Mouse (Mus musculus): ENCODE results near the gene Nudt3. TPM values are rescaled to one million over a fixed set of nuclear protein-coding genes. Genes with fewer than 3 reads are reported as not detected.
A peak's percentile ranks its signal among the peaks of the same experiment; 100 is the strongest.

Nudt3 gene
- polyA plus RNA-seq, 1 experiment from 2014 or later = 117 TPM

DNA sequence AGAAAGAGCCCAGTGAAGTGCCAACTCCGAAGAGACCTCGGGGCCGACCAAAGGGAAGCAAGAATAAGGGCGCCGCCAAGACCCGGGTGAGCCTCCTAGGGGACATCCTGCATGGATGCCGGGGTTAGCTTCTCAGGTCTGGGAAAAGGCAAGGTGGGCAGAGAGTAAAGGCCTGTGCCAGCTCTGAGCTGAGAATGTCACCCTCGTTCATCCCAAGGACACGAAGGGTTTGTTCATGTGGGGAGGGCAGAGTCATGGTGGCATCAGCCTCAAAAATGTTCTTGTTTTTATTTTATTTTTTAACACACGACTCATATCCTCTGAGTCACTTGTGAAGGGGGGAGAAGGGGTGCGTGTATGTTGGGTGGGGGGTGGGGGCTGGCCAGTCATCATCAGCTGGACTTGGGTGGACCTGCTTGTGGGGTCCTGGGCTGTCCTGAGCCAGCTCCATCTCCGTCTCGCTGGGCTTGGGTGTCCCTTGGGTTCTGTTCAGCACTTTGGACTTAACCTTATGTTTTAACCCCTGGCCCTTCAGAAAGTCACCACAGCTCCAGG lies 62.3 kb downstream of the Nudt3 start:
- H3K27ac ChIP-seq (replicated peaks; ENCODE audit: low read depth, low read length) = no peak overlapping the region
- H3K36me3 ChIP-seq (ENCODE audit: control insufficient read depth, insufficient read depth, low read length) = 0 out of 2 replicates have a peak, but pooled peaks cover 8% of the 10 kb centered on the region
- ATAC-seq (ENCODE audit: low FRiP score, low TSS enrichment) = no peak
- H3K4me2 ChIP-seq (ENCODE audit: low read length) = no peak overlapping the region
- 91% methylated on average over 13 of the region's 13 CpGs for WGBS
- no peak for DNase-seq
- peaks cover 26% of the 10 kb centered on the region for H3K4me1 ChIP-seq (ENCODE audit: control insufficient read depth, insufficient read depth, low read length)
- no peaks in the 10 kb centered on the region for H3K9me3 ChIP-seq (ENCODE audit: control insufficient read depth, low read length)
- H3K9ac ChIP-seq (replicated peaks; ENCODE audit: low read length) = no peak overlapping the region
- H3K27me3 ChIP-seq (ENCODE audit: control insufficient read depth, insufficient read depth, low read length) = no peaks in the 10 kb centered on the region
- no peak overlapping the region for H3K4me3 ChIP-seq (replicated peaks; ENCODE audit: low read depth, low read length)

DNA sequence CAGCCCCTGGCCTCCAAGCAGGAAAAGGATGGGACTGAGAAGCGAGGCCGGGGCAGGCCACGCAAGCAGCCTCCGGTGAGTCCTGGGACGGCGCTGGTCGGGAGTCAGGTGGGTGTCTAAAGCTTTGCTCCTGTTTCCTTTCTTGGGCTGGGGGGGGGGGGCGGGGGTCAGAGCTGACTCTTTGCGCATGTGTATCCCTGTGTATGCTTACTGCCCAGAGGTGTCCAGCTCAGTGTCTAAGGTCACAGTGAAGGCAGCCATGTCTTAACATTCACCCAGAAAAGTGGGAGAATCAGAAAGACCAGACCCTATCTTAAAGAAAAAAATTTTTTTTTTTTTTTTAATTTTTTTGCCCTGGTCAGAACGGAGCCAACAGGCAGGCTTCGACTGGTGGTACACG lies 63.7 kb downstream of the Nudt3 start:
- Histone ChIP-seq H3K4me2 (ENCODE audit: low read length) (no peak overlapping the region), H3K27me3 (ENCODE audit: control insufficient read depth, insufficient read depth, low read length) (peaks cover 6% of the 10 kb centered on the region; the same call in 1 of the 2 replicates), H3K4me3 (replicated peaks; ENCODE audit: low read depth, low read length) (no peak overlapping the region), H3K4me1 (ENCODE audit: control insufficient read depth, insufficient read depth, low read length) (peaks cover 33% of the 10 kb centered on the region), H3K9me3 (ENCODE audit: control insufficient read depth, low read length) (no peaks in the 10 kb centered on the region), H3K9ac (replicated peaks; ENCODE audit: low read length) (no peak overlapping the region), H3K36me3 (ENCODE audit: control insufficient read depth, insufficient read depth, low read length) (0 out of 2 replicates have a peak, but pooled peaks cover 8% of the 10 kb centered on the region), H3K27ac (replicated peaks; ENCODE audit: low read depth, low read length) (no peak overlapping the region)
- ATAC-seq (ENCODE audit: low FRiP score, low TSS enrichment) = no peak
- WGBS = 66% methylated on average over 10 of the region's 12 CpGs
- no peak for DNase-seq

DNA sequence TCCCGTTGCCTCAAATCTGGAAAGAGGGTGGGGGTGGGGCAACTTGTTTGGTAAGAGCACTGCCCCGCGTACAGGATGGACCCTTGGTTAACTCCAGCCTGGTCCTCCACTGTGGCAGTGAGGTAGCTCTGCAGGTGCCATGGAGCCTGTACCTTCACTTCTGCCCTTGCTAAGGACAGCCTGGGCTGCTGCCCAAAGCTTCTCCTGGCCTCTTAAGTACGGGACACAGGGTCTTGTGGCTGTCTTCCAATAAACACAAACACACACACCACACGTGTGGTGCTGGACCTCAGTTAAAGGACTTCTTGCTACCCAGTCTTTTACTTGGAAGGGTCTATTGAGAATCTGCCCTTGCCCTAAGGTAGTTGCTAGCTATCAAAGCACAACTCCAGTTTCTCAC lies 64.5 kb downstream of the Nudt3 start:
- H3K27me3 ChIP-seq (ENCODE audit: control insufficient read depth, insufficient read depth, low read length) = peaks cover 6% of the 10 kb centered on the region; the same call in 1 of the 2 replicates
- no peak overlapping the region; the same call in 1 of the 2 replicates for H3K9ac ChIP-seq (replicated peaks; ENCODE audit: low read length)
- DNase-seq (no peak), ATAC-seq (ENCODE audit: low FRiP score, low TSS enrichment) (no peak)
- no peak overlapping the region for H3K27ac ChIP-seq (replicated peaks; ENCODE audit: low read depth, low read length)
- H3K36me3 ChIP-seq (ENCODE audit: control insufficient read depth, insufficient read depth, low read length) = 0 out of 2 replicates have a peak, but pooled peaks cover 7% of the 10 kb centered on the region
- 9% methylated on average over 5 of the region's 5 CpGs for WGBS
- H3K4me2 ChIP-seq (ENCODE audit: low read length) = peak overlapping the region; percentile 82
- no peaks in the 10 kb centered on the region for H3K9me3 ChIP-seq (ENCODE audit: control insufficient read depth, low read length)
- H3K4me1 ChIP-seq (ENCODE audit: control insufficient read depth, insufficient read depth, low read length) = peaks cover 30% of the 10 kb centered on the region
- no peak overlapping the region; the same call in 1 of the 2 replicates for H3K4me3 ChIP-seq (replicated peaks; ENCODE audit: low read depth, low read length)

DNA sequence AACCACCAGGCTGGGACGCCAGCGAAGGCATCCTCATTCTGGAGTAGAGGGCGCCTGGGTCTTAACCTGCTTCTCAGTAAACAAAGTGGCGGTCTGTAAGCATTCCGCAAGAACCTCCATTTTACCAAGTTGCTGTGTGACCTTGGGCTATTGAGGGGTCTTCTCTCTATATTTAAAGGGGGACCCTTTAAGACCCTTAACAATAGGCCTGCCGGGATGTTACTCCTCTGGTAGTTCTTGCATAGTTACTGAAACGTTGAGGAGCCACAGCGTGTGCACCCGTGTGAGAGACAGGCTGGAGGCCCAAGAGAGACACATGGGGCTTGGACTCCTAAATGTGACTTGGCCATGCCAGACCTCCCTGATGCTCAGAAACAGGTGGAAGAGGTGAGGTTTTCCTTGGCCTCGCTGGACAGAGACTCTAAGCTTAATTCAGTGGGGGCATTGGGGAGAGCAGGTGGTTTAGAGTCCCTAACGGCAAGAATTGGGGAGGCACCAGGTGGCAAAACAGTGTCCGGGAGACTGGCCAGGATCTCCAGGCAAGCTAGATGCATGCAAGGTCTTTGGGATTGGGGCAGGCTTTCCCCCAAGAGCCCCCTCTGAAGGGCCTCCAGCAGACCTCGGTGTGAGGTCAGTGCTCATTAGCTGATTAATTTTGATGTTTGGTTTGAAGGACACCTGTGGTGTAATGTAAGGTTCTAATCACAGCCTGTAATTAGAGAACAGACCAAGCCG lies 65.2 kb downstream of the Nudt3 start:
- no peaks in the 10 kb centered on the region for H3K9me3 ChIP-seq (ENCODE audit: control insufficient read depth, low read length)
- peak overlapping the region; percentile 90 for H3K9ac ChIP-seq (replicated peaks; ENCODE audit: low read length)
- H3K4me3 ChIP-seq (replicated peaks; ENCODE audit: low read depth, low read length) = peak overlapping the region; percentile 71
- peaks cover 30% of the 10 kb centered on the region for H3K4me1 ChIP-seq (ENCODE audit: control insufficient read depth, insufficient read depth, low read length)
- H3K27me3 ChIP-seq (ENCODE audit: control insufficient read depth, insufficient read depth, low read length) = peaks cover 6% of the 10 kb centered on the region; the same call in 1 of the 2 replicates
- H3K36me3 ChIP-seq (ENCODE audit: control insufficient read depth, insufficient read depth, low read length) = 0 out of 2 replicates have a peak, but pooled peaks cover 5% of the 10 kb centered on the region
- DNase-seq = no peak
- no peak for ATAC-seq (ENCODE audit: low FRiP score, low TSS enrichment)
- WGBS = 3% methylated on average over 14 of the region's 14 CpGs
- 0 out of 2 replicates have a peak overlapping the region, but pooled peaks have one; percentile 93 for H3K27ac ChIP-seq (replicated peaks; ENCODE audit: low read depth, low read length)
- H3K4me2 ChIP-seq (ENCODE audit: low read length) = peak overlapping the region; percentile 82

DNA sequence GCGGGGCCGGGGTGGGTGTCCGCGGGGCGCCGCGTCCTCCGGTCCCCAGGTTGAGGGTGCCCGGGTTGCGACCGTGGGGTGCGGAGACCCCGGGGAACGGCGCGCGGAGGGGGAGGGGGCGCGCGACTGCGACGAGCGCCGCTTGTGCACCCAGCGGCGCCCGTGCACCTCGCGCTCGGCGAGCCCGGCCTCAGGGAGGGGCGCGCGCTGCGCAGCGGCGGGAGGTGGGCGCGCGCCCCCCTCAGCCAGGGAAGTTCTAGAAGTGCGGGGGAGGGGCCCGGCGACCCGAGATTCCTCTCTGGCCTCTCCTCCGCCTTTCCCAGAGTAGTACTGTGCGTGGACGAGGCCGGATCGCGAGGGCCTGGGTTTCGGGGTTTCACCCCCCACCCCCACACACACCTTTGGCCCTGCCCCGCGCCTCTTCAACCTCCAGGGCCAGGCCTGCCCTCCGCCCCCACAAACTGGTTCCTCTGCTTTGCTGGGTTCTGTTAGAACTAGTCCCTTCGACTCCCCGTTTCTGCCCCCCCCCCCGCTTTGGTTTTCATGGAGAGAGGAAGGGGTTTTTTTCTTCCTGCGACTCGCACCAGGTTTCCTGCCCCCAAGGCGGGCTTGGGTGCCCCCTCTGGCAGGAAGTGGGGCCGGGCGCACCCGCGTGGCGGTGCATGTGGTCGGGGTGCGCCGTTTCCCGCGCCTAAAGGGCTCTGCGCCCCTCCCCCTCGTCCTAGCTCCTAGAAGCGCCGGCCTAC lies 65.9 kb downstream of the Nudt3 start:
- under 1% methylated on average over 69 of the region's 75 CpGs for WGBS
- no peaks in the 10 kb centered on the region for H3K9me3 ChIP-seq (ENCODE audit: control insufficient read depth, low read length)
- ATAC-seq (ENCODE audit: low FRiP score, low TSS enrichment) (peak; percentile 18), DNase-seq (peak; percentile 81)
- H3K4me1 ChIP-seq (ENCODE audit: control insufficient read depth, insufficient read depth, low read length) = peaks cover 30% of the 10 kb centered on the region
- 0 out of 2 replicates have a peak, but pooled peaks cover 5% of the 10 kb centered on the region for H3K36me3 ChIP-seq (ENCODE audit: control insufficient read depth, insufficient read depth, low read length)
- peaks cover 6% of the 10 kb centered on the region; the same call in 1 of the 2 replicates for H3K27me3 ChIP-seq (ENCODE audit: control insufficient read depth, insufficient read depth, low read length)
- H3K4me2 ChIP-seq (ENCODE audit: low read length) = peak overlapping the region; percentile 82
- peak overlapping the region; percentile 93 for H3K27ac ChIP-seq (replicated peaks; ENCODE audit: low read depth, low read length)
- H3K4me3 ChIP-seq (replicated peaks; ENCODE audit: low read depth, low read length) = peak overlapping the region; percentile 71
- peak overlapping the region; percentile 90 for H3K9ac ChIP-seq (replicated peaks; ENCODE audit: low read length)

DNA sequence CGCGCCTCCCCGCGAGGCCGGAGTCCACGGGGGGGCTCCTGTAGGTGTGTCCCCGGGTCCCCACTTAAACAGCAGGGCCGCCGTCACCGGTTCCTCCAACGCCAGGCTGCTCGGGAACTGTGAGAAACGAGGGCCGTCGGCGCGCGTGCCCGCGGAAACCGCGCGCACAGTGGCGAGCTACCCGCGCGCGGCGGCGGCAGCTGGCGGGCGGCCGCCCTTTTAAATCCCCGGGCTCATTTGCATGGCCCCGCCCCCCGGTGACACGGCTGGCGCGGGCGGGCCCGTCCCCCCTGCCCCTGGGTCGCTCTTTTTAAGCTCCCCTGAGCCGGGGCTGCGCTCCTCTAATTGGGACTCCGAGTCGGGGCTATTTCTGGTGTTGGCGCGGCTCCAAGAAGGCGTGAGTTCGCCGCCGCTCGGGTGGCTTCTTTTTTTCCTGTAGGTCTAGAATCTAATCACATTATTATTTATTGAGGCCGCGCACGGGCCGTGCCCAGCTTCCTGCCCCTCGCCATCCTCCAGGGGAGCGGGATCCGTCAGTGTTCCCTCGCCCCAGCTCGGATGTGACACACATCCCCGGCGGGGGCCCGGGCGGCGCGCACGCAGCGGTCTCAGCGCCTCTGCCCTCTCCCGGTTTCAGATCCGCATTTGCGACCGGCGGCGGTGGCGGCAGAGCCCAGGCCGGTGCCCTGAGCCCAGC lies 66.8 kb downstream of the Nudt3 start, which contains the start of gene Hmga1:
TSS of gene Hmga1 (plus strand) at position 183 of the 697 bp plus-strand sequence.
- Histone ChIP-seq H3K36me3 (ENCODE audit: control insufficient read depth, insufficient read depth, low read length) (0 out of 2 replicates have a peak, but pooled peaks cover 3% of the 10 kb centered on the region), H3K9me3 (ENCODE audit: control insufficient read depth, low read length) (no peaks in the 10 kb centered on the region), H3K27me3 (ENCODE audit: control insufficient read depth, insufficient read depth, low read length) (peaks cover 6% of the 10 kb centered on the region; the same call in 1 of the 2 replicates), H3K4me1 (ENCODE audit: control insufficient read depth, insufficient read depth, low read length) (peaks cover 30% of the 10 kb centered on the region), H3K4me2 (ENCODE audit: low read length) (peak within 1 kb of the TSS; percentile 82), H3K27ac (replicated peaks; ENCODE audit: low read depth, low read length) (peak within 1 kb of the TSS; percentile 93), H3K9ac (replicated peaks; ENCODE audit: low read length) (peak within 1 kb of the TSS; percentile 90), H3K4me3 (replicated peaks; ENCODE audit: low read depth, low read length) (peak within 1 kb of the TSS; percentile 71)
- DNase-seq (peak; percentile 96), ATAC-seq (ENCODE audit: low FRiP score, low TSS enrichment) (peak; percentile 81)
- under 1% methylated on average over 72 of the region's 79 CpGs for WGBS

DNA sequence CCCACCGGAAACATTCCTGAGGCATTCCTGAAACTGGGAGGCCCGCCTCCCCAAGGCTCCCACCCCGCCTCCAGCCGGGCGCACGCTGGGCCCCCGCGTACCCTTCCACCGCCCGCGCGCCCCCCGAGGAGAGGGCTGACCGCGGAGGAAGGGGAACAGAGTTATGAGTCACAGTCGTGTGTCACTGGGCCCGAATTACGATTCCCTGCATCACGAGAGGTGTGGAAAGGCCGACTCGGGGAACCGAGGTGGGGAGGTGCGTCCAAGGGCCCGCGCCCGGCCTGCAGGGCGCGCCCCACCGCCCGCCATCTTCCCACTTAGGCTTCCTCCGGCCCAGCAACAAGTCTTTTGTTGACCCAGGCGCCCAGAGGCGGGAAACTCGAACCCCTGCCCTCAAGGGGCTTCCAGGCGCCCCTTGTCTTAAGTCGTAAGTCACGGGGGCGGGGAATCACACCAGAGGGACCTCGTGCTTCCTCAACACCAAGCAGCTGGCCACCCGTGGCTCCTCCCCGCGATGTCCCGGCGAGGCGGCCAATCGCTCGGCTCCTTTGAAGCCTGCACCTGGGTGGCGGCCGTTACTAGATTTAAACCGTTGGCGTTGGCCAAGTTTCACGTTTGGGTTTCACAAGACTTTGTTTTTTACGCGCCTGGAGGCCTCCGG lies 67.7 kb downstream of the Nudt3 start:
- H3K9me3 ChIP-seq (ENCODE audit: control insufficient read depth, low read length) = no peaks in the 10 kb centered on the region
- H3K27me3 ChIP-seq (ENCODE audit: control insufficient read depth, insufficient read depth, low read length) = peaks cover 6% of the 10 kb centered on the region; the same call in 1 of the 2 replicates
- H3K4me3 ChIP-seq (replicated peaks; ENCODE audit: low read depth, low read length) = peak overlapping the region; percentile 71
- ATAC-seq (ENCODE audit: low FRiP score, low TSS enrichment) (peak; percentile 18; the same call in 1 of the 2 replicates), DNase-seq (peak; percentile 65)
- no peaks in the 10 kb centered on the region for H3K36me3 ChIP-seq (ENCODE audit: control insufficient read depth, insufficient read depth, low read length)
- peaks cover 30% of the 10 kb centered on the region for H3K4me1 ChIP-seq (ENCODE audit: control insufficient read depth, insufficient read depth, low read length)
- peak overlapping the region; percentile 82 for H3K4me2 ChIP-seq (ENCODE audit: low read length)
- no peak overlapping the region for H3K9ac ChIP-seq (replicated peaks; ENCODE audit: low read length)
- peak overlapping the region; percentile 93 for H3K27ac ChIP-seq (replicated peaks; ENCODE audit: low read depth, low read length)
- WGBS = under 1% methylated on average over 55 of the region's 55 CpGs

Data from midbrain, embryonic 14.5 days (tissue).